Mouse (Mus musculus) midbrain, embryonic 16.5 days (tissue): Measurements from ENCODE around the gene Psmb7. TPM values are rescaled to one million over a fixed set of nuclear protein-coding genes. Genes with fewer than 3 reads are reported as not detected.

Source experiments
- ATAC-seq: fragments of 200-750 bp; cut with Nextera tagmentation; 2 replicates; pipeline ENCODE4 v1.8.0; 2017; ENCODE audit warnings: moderate TSS enrichment
- H3K27ac ChIP-seq: fragments of 300-500 bp; sonication (generic); 2 replicates; pipeline ENCODE4 v1.5.1; 2014; ENCODE audit warnings: mild to moderate bottlenecking, low read length, mixed read lengths
- H3K27me3 ChIP-seq: fragments of 300-500 bp; sonication (generic); 2 replicates; pipeline ENCODE4 v1.6.1; 2014; ENCODE audit warnings: low read depth, low read length, mixed read lengths; ENCODE audit not compliant: control insufficient read depth, insufficient read depth
- H3K36me3 ChIP-seq: fragments of 300-500 bp; sonication (generic); 2 replicates; pipeline ENCODE4 v1.6.1; 2014; ENCODE audit warnings: mild to moderate bottlenecking, low read length, moderate library complexity, mixed read lengths; ENCODE audit not compliant: control insufficient read depth, insufficient read depth
- H3K4me1 ChIP-seq: fragments of 300-500 bp; sonication (generic); 2 replicates; pipeline ENCODE4 v1.6.1; 2014; ENCODE audit warnings: mild to moderate bottlenecking, low read length, mixed read lengths; ENCODE audit not compliant: control insufficient read depth, insufficient read depth
- H3K4me2 ChIP-seq: fragments of 300-500 bp; sonication (generic); 2 replicates; pipeline ENCODE4 v1.6.1; 2014; ENCODE audit warnings: mild to moderate bottlenecking, low read length, mixed read lengths
- H3K4me3 ChIP-seq: fragments of 300-500 bp; sonication (generic); 2 replicates; pipeline ENCODE4 v1.5.1; 2014; ENCODE audit warnings: low read depth, mild to moderate bottlenecking, low read length, moderate library complexity, mixed read lengths
- H3K9ac ChIP-seq: fragments of 300-500 bp; sonication (generic); 2 replicates; pipeline ENCODE4 v1.6.1; 2014; ENCODE audit warnings: low read depth, low read length, mixed read lengths
- H3K9me3 ChIP-seq: fragments of 300-500 bp; sonication (generic); replicated peaks from 2 replicates; pipeline ENCODE4 v1.6.1; 2014; ENCODE audit warnings: mild to moderate bottlenecking, low read length, mixed read lengths; ENCODE audit not compliant: control insufficient read depth, poor library complexity, severe bottlenecking
- whole genome bisulfite sequencing: fragments of 180-500 bp; shearing (Covaris S2); extraction: QIAGEN DNeasy Blood & Tissue Kit; methylation state at CpG from one replicate; pipeline ENCODE4 v1.1.7; 2014; 5-methylcytosine and 5-hydroxymethylcytosine counted together
- polyA plus RNA-seq: library from polyadenylated mRNA; unstranded; fragments of >200 nt; fragmentation: Nextera tagmentation; extraction: Ambion mirVana; gene quantifications from 2 replicates; pipeline ENCODE4 v1.2.1, GENCODE M21; 2015

The Psmb7 gene
- polyA plus RNA-seq: 260 and 275 TPM in 2 replicates

DNA sequence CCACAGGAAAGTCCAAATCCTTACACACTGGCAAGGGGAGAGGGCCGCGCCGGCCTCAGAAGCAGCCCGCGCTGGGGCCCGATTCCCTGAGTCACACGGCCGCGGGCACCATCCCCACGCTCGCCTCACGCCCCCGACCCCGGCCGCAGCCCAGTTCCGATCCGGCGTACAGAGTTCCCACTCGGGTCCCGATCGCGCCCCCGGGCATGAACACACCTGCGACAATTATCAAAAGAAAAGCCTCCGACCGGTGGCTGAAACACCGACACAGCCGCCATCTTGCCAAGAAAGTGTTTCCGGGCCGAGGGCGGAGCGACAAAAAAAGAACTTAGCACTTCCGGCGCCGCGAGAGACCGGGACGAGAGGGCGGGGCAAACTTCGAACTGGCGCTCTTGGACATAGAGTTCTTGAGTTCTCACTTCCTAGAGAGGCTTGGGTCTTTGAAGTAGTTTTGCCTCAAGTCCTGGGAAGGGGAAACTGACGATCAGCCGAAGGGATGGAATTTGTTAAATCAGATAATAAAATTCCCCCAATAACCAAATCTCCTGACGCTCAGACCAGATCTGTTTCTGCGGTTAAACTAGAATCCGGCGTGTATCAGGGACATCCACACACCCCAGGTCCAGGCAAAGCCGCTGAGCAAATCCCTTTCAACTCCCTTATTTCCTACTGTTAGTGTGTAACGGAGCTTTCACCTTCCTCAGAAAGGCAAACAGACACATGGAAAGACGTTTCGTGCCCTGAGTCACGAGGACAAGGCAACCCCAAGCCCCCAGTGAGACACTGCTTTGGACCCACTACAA is at the start of gene Psmb7:
TSS of gene Psmb7 (minus strand) at position 463 of the 803 bp plus-strand sequence.
- Histone ChIP-seq H3K4me3 (peak within 1 kb of the TSS; percentile 68), H3K9me3 (no peaks in the 10 kb centered on the region), H3K4me2 (peak within 1 kb of the TSS; percentile 76), H3K27me3 (no peaks in the 10 kb centered on the region), H3K4me1 (peaks cover 24% of the 10 kb centered on the region), H3K9ac (peak within 1 kb of the TSS; percentile 80), H3K27ac (peak within 1 kb of the TSS; percentile 65), H3K36me3 (peaks cover 14% of the 10 kb centered on the region)
- peak; percentile 81 for ATAC-seq
- WGBS: 1% methylated on average over 52 of the region's 52 CpGs

DNA sequence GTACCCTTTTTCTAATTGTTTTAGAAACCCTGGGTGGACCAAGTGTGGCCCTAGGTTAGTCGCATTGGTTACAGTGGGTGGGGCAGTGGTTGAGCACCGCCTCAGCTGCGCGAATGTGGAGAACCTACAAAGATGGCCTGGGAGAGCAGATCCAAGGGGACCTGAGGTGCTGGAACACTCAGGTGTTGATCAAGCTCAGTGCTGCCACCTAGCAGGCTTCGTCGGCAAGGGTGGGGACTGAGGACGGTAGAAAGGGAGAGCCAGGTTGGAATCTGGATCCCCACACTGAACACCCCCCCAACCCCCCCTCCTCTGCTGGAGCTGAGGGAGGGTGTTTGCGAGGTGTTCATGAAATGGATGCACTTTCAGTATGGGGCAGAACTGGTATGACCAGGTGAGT is 47.7 kb upstream of the Psmb7 start:
- peaks cover 2% of the 10 kb centered on the region for H3K27me3 ChIP-seq
- ATAC-seq: no peak
- no peak overlapping the region for H3K27ac ChIP-seq
- H3K4me1 ChIP-seq: peaks cover 14% of the 10 kb centered on the region
- H3K4me2 ChIP-seq: no peak overlapping the region
- WGBS: 24% methylated on average over 8 of the region's 8 CpGs
- no peak overlapping the region for H3K9ac ChIP-seq
- no peak overlapping the region for H3K4me3 ChIP-seq
- no peaks in the 10 kb centered on the region for H3K9me3 ChIP-seq
- no peaks in the 10 kb centered on the region for H3K36me3 ChIP-seq

DNA sequence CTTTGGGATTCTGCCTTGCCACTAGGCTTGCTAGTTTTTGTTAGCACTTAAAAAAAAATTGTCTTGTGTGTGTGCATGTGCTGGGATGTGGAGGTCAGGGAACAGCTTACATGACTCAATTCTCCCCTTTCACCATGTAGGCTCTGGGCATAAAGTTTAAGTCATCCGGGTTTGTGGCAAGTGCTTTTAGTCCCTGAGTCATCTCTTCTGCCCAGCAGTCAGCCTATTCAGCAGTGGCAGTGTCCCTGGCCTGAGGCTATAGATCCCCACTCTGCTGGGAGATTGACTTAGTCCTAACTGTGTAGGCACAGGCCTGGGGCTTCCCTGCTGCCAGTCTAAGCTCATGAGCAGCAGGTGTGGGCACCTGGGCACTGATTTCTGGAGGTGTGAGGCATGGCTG is 46.0 kb upstream of the Psmb7 start:
- 21% methylated on average over 1 of the region's 1 CpGs for WGBS
- H3K4me2 ChIP-seq: no peak overlapping the region
- H3K4me3 ChIP-seq: no peak overlapping the region
- peaks cover 14% of the 10 kb centered on the region for H3K4me1 ChIP-seq
- H3K9me3 ChIP-seq: no peaks in the 10 kb centered on the region
- H3K27me3 ChIP-seq: peaks cover 2% of the 10 kb centered on the region
- H3K27ac ChIP-seq: no peak overlapping the region
- H3K36me3 ChIP-seq: no peaks in the 10 kb centered on the region
- ATAC-seq: no peak
- no peak overlapping the region for H3K9ac ChIP-seq

- H3K27ac ChIP-seq: peak overlapping the region; percentile 63
- peak; percentile 81 for ATAC-seq
- WGBS: 2% methylated on average over 29 of the region's 29 CpGs
Observed at GRCm38 (mm10) chr2:38688791-38689520, 45.1 kb upstream of the Psmb7 start.

DNA sequence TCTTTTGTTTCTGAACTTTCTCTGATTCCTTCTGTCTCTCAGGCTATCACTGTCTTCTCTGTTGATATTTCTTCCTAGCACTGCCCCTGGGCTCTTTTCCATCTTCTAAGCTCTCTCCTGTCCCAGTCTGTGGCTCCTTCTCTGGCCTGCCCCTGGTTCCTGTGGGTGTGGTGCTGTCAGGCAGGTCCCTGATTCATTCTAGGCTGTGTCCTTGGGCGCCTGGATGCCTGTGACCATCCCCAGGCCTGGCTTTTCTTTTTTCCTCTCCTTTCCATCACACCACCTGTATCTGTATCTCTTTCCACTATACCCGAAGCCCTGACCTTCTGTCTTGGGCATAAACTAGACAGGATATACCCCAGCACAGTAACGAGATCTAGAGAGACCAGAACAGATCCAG is 41.9 kb upstream of the Psmb7 start:
- no peak overlapping the region for H3K4me3 ChIP-seq
- no peaks in the 10 kb centered on the region; the same call in 1 of the 2 replicates for H3K27me3 ChIP-seq
- no peaks in the 10 kb centered on the region for H3K36me3 ChIP-seq
- H3K9ac ChIP-seq: no peak overlapping the region
- H3K4me1 ChIP-seq: peaks cover 14% of the 10 kb centered on the region
- H3K27ac ChIP-seq: no peak overlapping the region
- H3K4me2 ChIP-seq: no peak overlapping the region
- WGBS: 82% methylated on average over 3 of the region's 3 CpGs
- no peak for ATAC-seq
- no peaks in the 10 kb centered on the region for H3K9me3 ChIP-seq

More at GRCm38 (mm10) chr2:38688791-38689520, 45.1 kb upstream of the Psmb7 start:
- Histone ChIP-seq H3K9me3 (no peaks in the 10 kb centered on the region), H3K36me3 (no peaks in the 10 kb centered on the region), H3K4me3 (peak overlapping the region; percentile 33), H3K4me1 (peaks cover 14% of the 10 kb centered on the region), H3K27me3 (peaks cover 2% of the 10 kb centered on the region), H3K9ac (peak overlapping the region; percentile 61), H3K4me2 (peak overlapping the region; percentile 67)

- Histone ChIP-seq H3K27me3 (no peaks in the 10 kb centered on the region), H3K9ac (no peak overlapping the region), H3K27ac (no peak overlapping the region), H3K36me3 (no peaks in the 10 kb centered on the region), H3K9me3 (no peaks in the 10 kb centered on the region), H3K4me2 (no peak overlapping the region), H3K4me3 (no peak overlapping the region), H3K4me1 (peaks cover 1% of the 10 kb centered on the region; the same call in 1 of the 2 replicates)
- WGBS: 79% methylated on average over 5 of the region's 5 CpGs
- no peak for ATAC-seq
Observed at GRCm38 (mm10) chr2:38683083-38683482, 39.2 kb upstream of the Psmb7 start.

GRCm38 (mm10) chr2:38682209-38682608 is 38.3 kb upstream of the Psmb7 start:
- Histone ChIP-seq H3K4me1 (no peaks in the 10 kb centered on the region), H3K9ac (no peak overlapping the region), H3K4me3 (no peak overlapping the region), H3K9me3 (no peaks in the 10 kb centered on the region), H3K27me3 (no peaks in the 10 kb centered on the region), H3K36me3 (no peaks in the 10 kb centered on the region), H3K27ac (no peak overlapping the region), H3K4me2 (no peak overlapping the region)
- WGBS: 95% methylated on average over 5 of the region's 5 CpGs
- ATAC-seq: no peak

- Histone ChIP-seq H3K9ac (no peak overlapping the region), H3K4me2 (no peak overlapping the region), H3K9me3 (no peaks in the 10 kb centered on the region), H3K4me1 (no peaks in the 10 kb centered on the region), H3K36me3 (no peaks in the 10 kb centered on the region), H3K4me3 (no peak overlapping the region), H3K27ac (no peak overlapping the region), H3K27me3 (no peaks in the 10 kb centered on the region)
- ATAC-seq: no peak
Observed at GRCm38 (mm10) chr2:38678947-38679346, 35.1 kb upstream of the Psmb7 start.
